Mouse (Mus musculus) embryonic fibroblast, embryonic 13.5 days (primary cell): ENCODE data around the gene Zfp825.
"Not testable (repeated sequence)": the region's sequence is repeated elsewhere in the genome, so short reads cannot be mapped to it uniquely, and the experiment has no call there.

Experiments used
- CTCF ChIP-seq: IDR thresholded peaks from 2 replicates; pipeline ENCODE4 v1.5.1; 2011; ENCODE audit warnings: mild to moderate bottlenecking, control low read depth, low read length, moderate library complexity, borderline replicate concordance; ENCODE audit not compliant: insufficient read depth
- POLR2A ChIP-seq: IDR thresholded peaks from 2 replicates; pipeline ENCODE4 v1.6.1; 2011; ENCODE audit warnings: low read depth, mild to moderate bottlenecking, control low read depth, low read length, moderate library complexity

- not testable (repeated sequence) for TF ChIP-seq POLR2A, CTCF
Measured at GRCm38 (mm10) chr13:74502851-74503250, 9.1 kb upstream of the Zfp825 start.
